Mouse (Mus musculus) limb, embryonic 15.5 days (tissue): ENCODE results near the gene Ssmem1. TPM values are rescaled to one million over a fixed set of nuclear protein-coding genes. Genes with fewer than 3 reads are reported as not detected.

ENCODE experiments used
- ATAC-seq: fragments of 200-750 bp; cut with Nextera tagmentation; 2 replicates; pipeline ENCODE4 v1.8.0; 2017; ENCODE audit warnings: low read depth, moderate TSS enrichment; ENCODE audit not compliant: insufficient number of reproducible peaks, low FRiP score, low TSS enrichment
- H3K27ac ChIP-seq: fragments of 300-500 bp; sonication (generic); 2 replicates; pipeline ENCODE4 v1.5.1; 2015; ENCODE audit warnings: moderate library complexity, mild to moderate bottlenecking, inconsistent platforms
- H3K27me3 ChIP-seq: fragments of 300-500 bp; sonication (generic); 2 replicates; pipeline ENCODE4 v1.6.1; 2015; ENCODE audit warnings: inconsistent platforms
- H3K36me3 ChIP-seq: fragments of 300-500 bp; sonication (generic); 2 replicates; pipeline ENCODE4 v1.6.1; 2015; ENCODE audit warnings: inconsistent platforms
- H3K4me1 ChIP-seq: fragments of 300-500 bp; sonication (generic); 2 replicates; pipeline ENCODE4 v1.6.1; 2015; ENCODE audit warnings: inconsistent platforms
- H3K4me2 ChIP-seq: fragments of 300-500 bp; sonication (generic); 2 replicates; pipeline ENCODE4 v1.6.1; 2015; ENCODE audit warnings: mild to moderate bottlenecking, inconsistent platforms
- H3K4me3 ChIP-seq: fragments of 300-500 bp; sonication (generic); 2 replicates; pipeline ENCODE4 v1.5.1; 2015; ENCODE audit warnings: mild to moderate bottlenecking, inconsistent platforms
- H3K9ac ChIP-seq: fragments of 300-500 bp; sonication (generic); 2 replicates; pipeline ENCODE4 v1.6.1; 2015; ENCODE audit warnings: inconsistent platforms
- H3K9me3 ChIP-seq: fragments of 300-500 bp; sonication (generic); 2 replicates; pipeline ENCODE4 v1.6.1; 2016; ENCODE audit warnings: inconsistent platforms
- WGBS: fragments of 180-500 bp; shearing (Covaris S2); methylation state at CpG from one replicate; pipeline ENCODE4 v1.1.7; 2015; 5-methylcytosine and 5-hydroxymethylcytosine counted together
- polyA plus RNA-seq: library from polyadenylated mRNA; unstranded; fragments of >200 nt; fragmentation: Nextera tagmentation; extraction: Ambion mirVana; gene quantifications from 2 replicates; pipeline ENCODE4 v1.2.1, GENCODE M21; 2015

Ssmem1 gene
- polyA plus RNA-seq, 1 experiment from 2014 or later = 0.14 TPM

DNA sequence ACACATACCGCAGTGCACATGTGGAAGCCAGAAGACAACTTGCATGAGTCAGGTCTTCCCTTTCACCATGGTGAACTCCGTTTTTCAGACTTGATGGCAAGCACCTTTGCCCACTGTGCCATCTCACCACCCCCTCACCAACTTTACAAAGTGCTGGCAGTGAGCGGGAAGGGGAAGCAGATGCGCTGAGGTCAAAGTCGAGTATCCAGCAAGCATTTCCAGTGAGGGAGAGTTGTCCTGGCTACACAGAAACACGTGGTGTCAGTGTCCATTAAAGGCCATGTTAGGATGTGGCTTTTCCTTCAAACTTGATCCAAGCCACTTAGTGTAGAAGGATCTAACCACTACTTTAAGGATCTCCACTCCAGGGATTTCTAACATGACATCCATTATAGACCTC, 31.9 kb upstream of the Ssmem1 start:
- ATAC-seq = no peak
- Histone ChIP-seq H3K9me3 (no peaks in the 10 kb centered on the region), H3K36me3 (peaks cover 33% of the 10 kb centered on the region), H3K9ac (no peak overlapping the region), H3K4me3 (no peak overlapping the region), H3K4me1 (peaks cover 17% of the 10 kb centered on the region; the same call in 1 of the 2 replicates), H3K27ac (peak overlapping the region; percentile 59; the same call in 1 of the 2 replicates), H3K27me3 (no peaks in the 10 kb centered on the region), H3K4me2 (no peak overlapping the region)
- WGBS = 78% methylated on average over 6 of the region's 6 CpGs

GRCm38 (mm10) chr6:30479418-30479817, 30.2 kb upstream of the Ssmem1 start:
- Histone ChIP-seq H3K36me3 (peaks cover 47% of the 10 kb centered on the region), H3K4me3 (no peak overlapping the region)
- 98% methylated on average over 3 of the region's 3 CpGs for WGBS

DNA sequence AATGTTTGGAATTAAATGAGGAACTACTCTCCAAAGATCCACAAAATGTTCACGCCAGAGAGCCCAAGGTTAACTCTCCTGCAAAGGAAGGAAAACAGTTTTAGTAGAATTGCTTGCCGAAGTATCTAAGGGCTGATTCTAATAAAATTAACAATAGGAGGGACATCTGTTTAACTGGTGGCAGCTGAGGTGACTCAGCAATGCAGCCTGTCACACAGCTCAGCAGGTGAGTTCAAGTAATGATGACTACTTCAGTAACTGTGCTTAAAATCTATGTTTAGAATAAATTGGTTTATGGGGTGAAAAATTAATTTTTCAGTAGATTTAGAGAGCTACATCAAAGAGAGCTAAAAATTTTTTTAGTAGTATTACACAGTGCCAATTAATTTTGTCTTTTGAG, 26.7 kb upstream of the Ssmem1 start:
- Histone ChIP-seq H3K9me3 (no peaks in the 10 kb centered on the region), H3K4me3 (no peak overlapping the region), H3K4me1 (0 out of 2 replicates have a peak, but pooled peaks cover 3% of the 10 kb centered on the region), H3K4me2 (no peak overlapping the region), H3K27ac (no peak overlapping the region), H3K9ac (no peak overlapping the region), H3K36me3 (peaks cover 78% of the 10 kb centered on the region), H3K27me3 (no peaks in the 10 kb centered on the region)
- 51% methylated on average over 2 of the region's 2 CpGs for WGBS
- no peak for ATAC-seq

More at GRCm38 (mm10) chr6:30479418-30479817, 30.2 kb upstream of the Ssmem1 start:
- Histone ChIP-seq H3K4me2 (no peak overlapping the region), H3K9ac (no peak overlapping the region), H3K27me3 (no peaks in the 10 kb centered on the region), H3K9me3 (no peaks in the 10 kb centered on the region), H3K4me1 (peaks cover 17% of the 10 kb centered on the region; the same call in 1 of the 2 replicates), H3K27ac (no peak overlapping the region)
- no peak for ATAC-seq

DNA sequence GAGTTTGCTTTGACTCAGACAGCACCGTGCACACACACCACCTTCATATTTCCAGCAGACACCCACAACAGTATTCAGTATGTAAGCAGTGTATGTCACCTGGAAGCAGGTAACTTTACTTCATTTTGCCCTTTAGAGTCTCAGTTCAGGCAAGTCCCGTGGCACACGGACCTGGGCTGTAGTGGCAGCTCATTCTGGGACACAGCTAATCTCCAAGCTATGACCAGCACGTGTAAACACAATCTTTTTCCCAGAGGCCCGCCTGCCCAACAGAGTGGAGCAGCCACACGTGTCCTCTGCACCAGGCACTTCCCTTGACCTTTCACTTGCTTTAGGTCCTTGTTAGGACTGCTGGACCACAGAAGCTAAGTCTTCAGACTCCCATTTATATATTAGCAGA, 23.1 kb upstream of the Ssmem1 start:
- Histone ChIP-seq H3K36me3 (peaks cover 65% of the 10 kb centered on the region), H3K9me3 (no peaks in the 10 kb centered on the region), H3K4me3 (no peak overlapping the region), H3K4me1 (no peaks in the 10 kb centered on the region), H3K27me3 (no peaks in the 10 kb centered on the region), H3K27ac (no peak overlapping the region), H3K4me2 (no peak overlapping the region), H3K9ac (no peak overlapping the region)
- WGBS = 90% methylated on average over 6 of the region's 6 CpGs
- no peak for ATAC-seq

- 83% methylated on average over 3 of the region's 3 CpGs for WGBS
- ATAC-seq = no peak
- Histone ChIP-seq H3K4me1 (peaks cover 3% of the 10 kb centered on the region; the same call in 1 of the 2 replicates), H3K9me3 (no peaks in the 10 kb centered on the region), H3K36me3 (peaks cover 44% of the 10 kb centered on the region), H3K4me3 (no peak overlapping the region), H3K9ac (no peak overlapping the region), H3K27ac (no peak overlapping the region), H3K27me3 (no peaks in the 10 kb centered on the region), H3K4me2 (no peak overlapping the region)
Measured at GRCm38 (mm10) chr6:30499049-30499448, 10.6 kb upstream of the Ssmem1 start.

DNA sequence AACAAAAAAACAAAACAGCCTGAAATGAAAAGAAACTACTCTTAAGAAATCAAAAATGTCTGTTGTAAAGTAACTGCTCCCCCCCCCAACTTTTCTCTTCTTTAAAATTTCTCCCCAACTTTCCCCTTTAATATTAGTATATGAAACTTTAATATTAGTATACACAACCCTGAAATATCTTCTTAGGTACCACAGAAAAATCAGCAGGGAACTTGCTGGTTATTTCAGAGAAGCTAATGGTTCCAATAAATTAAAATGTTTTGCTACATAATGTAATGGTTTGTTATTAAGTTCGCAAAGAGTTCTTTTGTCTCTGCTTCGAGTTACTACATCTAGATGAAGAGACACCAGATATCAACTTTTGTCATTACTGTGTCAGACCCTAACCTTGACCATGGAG, 825 bp upstream of the Ssmem1 start:
- ATAC-seq = no peak
- no peaks in the 10 kb centered on the region for H3K27me3 ChIP-seq
- 5% methylated on average over 2 of the region's 2 CpGs for WGBS
- no peaks in the 10 kb centered on the region for H3K9me3 ChIP-seq
- peak overlapping the region; percentile 55 for H3K4me3 ChIP-seq
- peak overlapping the region; percentile 99 for H3K27ac ChIP-seq
- peaks cover 20% of the 10 kb centered on the region for H3K36me3 ChIP-seq
- no peak overlapping the region for H3K9ac ChIP-seq
- H3K4me1 ChIP-seq = peaks cover 7% of the 10 kb centered on the region
- H3K4me2 ChIP-seq = peak overlapping the region; percentile 58

DNA sequence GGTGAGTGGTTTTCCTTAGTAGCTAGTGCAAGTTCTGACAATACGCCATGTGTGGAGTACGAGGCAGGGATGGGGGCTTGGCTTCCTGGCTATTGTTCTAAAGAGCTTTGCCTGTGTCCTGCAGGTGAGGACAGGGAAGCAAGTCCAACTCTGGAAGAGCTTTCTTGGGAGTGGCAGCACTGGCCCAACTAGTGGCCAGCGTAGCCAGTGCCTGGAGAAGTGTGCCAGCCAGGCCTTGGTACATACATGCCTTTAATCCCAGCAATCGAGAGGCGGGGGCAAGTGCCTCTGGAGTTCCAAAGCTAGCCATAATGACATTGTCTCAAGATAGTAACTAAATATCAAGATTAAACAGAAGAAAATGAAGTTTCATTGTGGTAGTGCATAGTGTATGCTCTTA, 642 bp downstream of the Ssmem1 start:
- H3K36me3 ChIP-seq = peaks cover 13% of the 10 kb centered on the region
- peak overlapping the region; percentile 42; the same call in 1 of the 2 replicates for H3K4me2 ChIP-seq
- no peaks in the 10 kb centered on the region for H3K27me3 ChIP-seq
- H3K4me3 ChIP-seq = no peak overlapping the region
- H3K27ac ChIP-seq = peak overlapping the region; percentile 99
- ATAC-seq = no peak
- H3K9ac ChIP-seq = no peak overlapping the region
- peaks cover 14% of the 10 kb centered on the region for H3K4me1 ChIP-seq
- no peaks in the 10 kb centered on the region for H3K9me3 ChIP-seq
- WGBS = 67% methylated on average over 5 of the region's 5 CpGs

- H3K4me1 ChIP-seq = peaks cover 16% of the 10 kb centered on the region
- H3K9ac ChIP-seq = no peak overlapping the region
- no peak overlapping the region for H3K27ac ChIP-seq
- 10% methylated on average over 9 of the region's 9 CpGs for WGBS
- H3K36me3 ChIP-seq = no peaks in the 10 kb centered on the region
- H3K4me3 ChIP-seq = no peak overlapping the region
- H3K27me3 ChIP-seq = no peaks in the 10 kb centered on the region
- H3K4me2 ChIP-seq = no peak overlapping the region
- no peaks in the 10 kb centered on the region for H3K9me3 ChIP-seq
- no peak for ATAC-seq
Measured at GRCm38 (mm10) chr6:30514242-30514641, 4.6 kb downstream of the Ssmem1 start.

- H3K27ac ChIP-seq = no peak overlapping the region
- H3K4me2 ChIP-seq = no peak overlapping the region
- H3K4me1 ChIP-seq = peaks cover 10% of the 10 kb centered on the region
- H3K27me3 ChIP-seq = no peaks in the 10 kb centered on the region
- no peak for ATAC-seq
- no peak overlapping the region for H3K9ac ChIP-seq
- WGBS = 72% methylated on average over 11 of the region's 11 CpGs
- H3K9me3 ChIP-seq = no peaks in the 10 kb centered on the region
- H3K36me3 ChIP-seq = no peaks in the 10 kb centered on the region
- no peak overlapping the region for H3K4me3 ChIP-seq
Measured at GRCm38 (mm10) chr6:30520400-30520799, 10.8 kb downstream of the Ssmem1 start.

DNA sequence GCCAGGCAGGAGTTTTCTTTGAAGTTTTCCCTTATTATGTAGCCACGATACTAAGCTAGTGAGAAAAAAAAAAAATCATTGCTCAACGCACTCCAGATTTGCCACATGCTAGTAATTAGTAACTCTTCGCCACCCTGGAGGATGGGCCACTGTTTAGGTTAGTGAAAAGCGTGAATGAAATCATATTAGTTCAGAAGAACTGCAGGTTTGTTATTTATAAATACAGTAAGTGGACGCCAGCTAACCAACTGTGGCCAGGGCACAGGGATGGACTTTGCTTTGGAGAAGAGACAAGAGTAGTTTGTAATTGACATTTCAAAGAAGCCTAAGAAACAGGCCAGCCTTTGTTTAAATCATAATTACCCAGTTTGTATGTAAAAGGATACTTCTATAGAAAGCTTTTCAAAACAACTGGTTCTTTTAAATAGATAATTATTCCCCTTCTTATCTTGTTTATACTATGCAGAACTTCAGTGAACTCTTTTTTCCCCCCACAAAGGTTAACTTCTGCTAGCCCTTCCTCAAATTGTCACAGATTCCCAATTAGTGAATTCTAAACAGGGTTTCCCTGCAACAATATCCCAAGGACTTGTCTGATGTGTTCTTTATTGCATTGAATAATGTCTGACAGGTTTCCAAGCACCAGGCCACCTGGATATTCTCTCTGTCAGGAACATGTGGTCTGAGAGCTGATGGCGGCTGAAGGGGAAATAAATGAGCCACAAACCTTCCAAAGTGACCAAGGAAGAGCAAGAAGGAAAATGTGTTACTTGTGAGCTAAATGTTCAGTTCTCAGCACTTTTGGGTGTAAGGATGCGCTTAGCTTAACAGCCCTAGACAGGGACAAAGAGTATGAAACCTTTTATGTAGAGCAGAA, 16.0 kb downstream of the Ssmem1 start:
- ATAC-seq = no peak
- Histone ChIP-seq H3K27me3 (no peaks in the 10 kb centered on the region), H3K36me3 (no peaks in the 10 kb centered on the region), H3K4me2 (no peak overlapping the region), H3K9ac (no peak overlapping the region), H3K9me3 (no peaks in the 10 kb centered on the region), H3K4me3 (no peak overlapping the region), H3K4me1 (peaks cover 39% of the 10 kb centered on the region), H3K27ac (peak overlapping the region; percentile 88)
- 34% methylated on average over 7 of the region's 7 CpGs for WGBS

- WGBS = 13% methylated on average over 19 of the region's 19 CpGs
- Histone ChIP-seq H3K36me3 (no peaks in the 10 kb centered on the region), H3K9me3 (no peaks in the 10 kb centered on the region), H3K4me2 (0 out of 2 replicates have a peak overlapping the region, but pooled peaks have one; percentile 21), H3K9ac (no peak overlapping the region), H3K4me3 (no peak overlapping the region), H3K27me3 (no peaks in the 10 kb centered on the region), H3K27ac (peak overlapping the region; percentile 88), H3K4me1 (peaks cover 39% of the 10 kb centered on the region)
- no peak for ATAC-seq
Measured at GRCm38 (mm10) chr6:30526586-30527515, 17.2 kb downstream of the Ssmem1 start.
